Mouse (Mus musculus): ENCODE data around the gene Peli1. TPM values are rescaled to one million over a fixed set of nuclear protein-coding genes. Genes with fewer than 3 reads are reported as not detected.

Gene Peli1
- polyA plus RNA-seq, 1 experiment from 2014 or later = 40.5 TPM

DNA sequence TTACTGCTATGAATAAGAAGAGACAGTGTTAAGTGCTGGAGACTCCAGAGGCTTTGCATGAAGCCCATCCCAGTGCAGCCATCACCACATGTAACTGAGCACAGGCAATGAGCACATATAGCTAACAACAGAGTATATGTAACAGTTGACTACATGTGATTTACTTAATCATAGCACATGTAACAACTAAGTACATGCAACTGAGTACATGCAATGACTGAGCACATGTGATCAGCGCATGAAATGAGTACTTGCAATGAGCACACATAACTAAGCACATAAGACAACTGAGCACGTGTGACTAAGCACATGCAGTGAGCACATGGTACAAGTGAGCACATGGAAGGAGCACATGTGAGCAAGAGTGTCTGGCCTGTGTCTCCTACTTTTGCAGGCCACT lies 29.0 kb upstream of the Peli1 start:
- no peak for ATAC-seq (replicated peaks; ENCODE audit: low FRiP score, low read depth)
- H3K27me3 ChIP-seq (ENCODE audit: insufficient read depth, low read length) = no peaks in the 10 kb centered on the region
- H3K4me2 ChIP-seq (ENCODE audit: low read length) = no peak overlapping the region
- TF ChIP-seq CTCF (IDR thresholded peaks at IDR 0.05; ENCODE audit: low read depth) = no peak
- no peak overlapping the region for H3K27ac ChIP-seq
- H3K4me3 ChIP-seq (replicated peaks; ENCODE audit: low read depth, low read length) = no peak overlapping the region
- H3K4me1 ChIP-seq (replicated peaks; ENCODE audit: insufficient read depth, low read length) = no peaks in the 10 kb centered on the region
- no peak overlapping the region for H3K9ac ChIP-seq (ENCODE audit: low read depth, low read length)
- WGBS = 96% methylated on average over 2 of the region's 2 CpGs
- H3K36me3 ChIP-seq (ENCODE audit: insufficient read depth, low read length) = no peaks in the 10 kb centered on the region
- H3K9me3 ChIP-seq (replicated peaks; ENCODE audit: low read length) = no peaks in the 10 kb centered on the region
- DNase-seq (ENCODE audit: low spot score) = no peak

DNA sequence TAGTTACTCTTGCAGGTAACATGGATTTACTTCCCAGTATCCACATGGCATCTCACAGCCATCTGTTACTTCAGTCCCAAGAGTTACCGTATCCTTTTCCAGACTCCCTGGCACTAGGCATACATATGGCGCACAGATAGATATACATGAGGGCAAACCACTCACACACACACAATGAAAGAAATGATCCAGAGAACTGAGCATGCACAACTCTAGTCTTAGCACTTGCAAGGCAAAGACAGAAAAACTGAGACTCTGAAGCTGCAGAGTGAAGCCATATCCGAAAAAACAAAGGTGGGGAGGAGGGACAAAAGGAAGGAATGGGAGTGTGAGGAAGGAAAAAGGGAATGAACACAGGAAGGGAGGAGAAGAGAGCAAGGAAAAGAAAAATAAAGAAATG lies 27.8 kb upstream of the Peli1 start:
- Histone ChIP-seq H3K4me1 (replicated peaks; ENCODE audit: insufficient read depth, low read length) (no peaks in the 10 kb centered on the region), H3K4me2 (ENCODE audit: low read length) (no peak overlapping the region), H3K27ac (no peak overlapping the region), H3K36me3 (ENCODE audit: insufficient read depth, low read length) (no peaks in the 10 kb centered on the region), H3K27me3 (ENCODE audit: insufficient read depth, low read length) (no peaks in the 10 kb centered on the region), H3K9me3 (replicated peaks; ENCODE audit: low read length) (no peaks in the 10 kb centered on the region), H3K4me3 (replicated peaks; ENCODE audit: low read depth, low read length) (no peak overlapping the region), H3K9ac (ENCODE audit: low read depth, low read length) (no peak overlapping the region)
- 94% methylated on average over 3 of the region's 3 CpGs for WGBS
- no peak for ATAC-seq (replicated peaks; ENCODE audit: low FRiP score, low read depth)
- DNase-seq (ENCODE audit: low spot score) = no peak
- no peak for TF ChIP-seq CTCF (IDR thresholded peaks at IDR 0.05; ENCODE audit: low read depth)

DNA sequence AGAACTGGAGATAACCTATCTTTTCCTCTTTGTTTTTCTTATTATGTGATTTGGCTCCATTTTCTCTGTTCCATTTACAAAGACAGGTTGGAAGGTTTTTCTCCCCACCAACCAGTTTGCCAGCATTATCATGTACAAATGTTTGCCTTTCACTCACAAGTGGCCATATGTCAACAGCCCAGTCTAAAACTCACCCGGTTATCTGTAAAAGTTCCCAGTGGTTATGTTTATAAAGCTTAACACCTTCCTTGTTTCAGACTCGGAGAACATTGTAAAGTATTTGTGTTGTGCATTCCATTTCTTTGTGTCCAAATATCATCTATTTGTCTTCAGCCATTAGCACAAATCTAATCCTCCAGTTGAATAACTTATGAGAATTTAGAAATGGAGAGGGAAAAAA lies 11.7 kb upstream of the Peli1 start:
- no peak for DNase-seq (ENCODE audit: low spot score)
- no peak for ATAC-seq (replicated peaks; ENCODE audit: low FRiP score, low read depth)
- H3K27ac ChIP-seq = no peak overlapping the region

DNA sequence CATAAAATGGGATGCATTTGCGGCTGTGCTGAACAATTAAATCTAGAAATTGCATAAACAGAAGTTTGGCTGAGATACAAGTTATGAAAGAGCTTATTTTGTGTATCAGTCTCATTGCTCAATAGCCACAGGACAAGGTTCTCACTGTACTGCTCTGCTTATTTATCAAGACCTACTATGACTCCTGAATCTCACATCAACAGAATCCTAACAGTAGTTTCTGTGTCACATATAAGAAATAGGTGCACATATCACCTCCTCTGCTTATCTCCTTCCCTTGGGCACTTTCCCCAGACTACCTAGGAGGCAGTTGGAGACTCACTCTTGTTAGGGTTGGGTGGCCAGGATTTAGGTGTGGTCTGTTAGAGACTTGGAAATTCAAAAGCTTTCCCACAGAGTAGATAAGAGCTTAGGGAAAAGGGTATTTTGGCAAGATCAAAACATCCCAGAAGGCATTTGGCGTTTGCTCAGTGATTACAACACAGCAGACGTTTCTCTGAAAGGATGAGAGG lies 11.2 kb upstream of the Peli1 start:
- DNase-seq (ENCODE audit: low spot score) = no peak
- no peak overlapping the region for H3K9ac ChIP-seq (ENCODE audit: low read depth, low read length)

More for the DNA sequence above, 11.7 kb upstream of the Peli1 start:
- H3K27me3 ChIP-seq (ENCODE audit: insufficient read depth, low read length) = no peaks in the 10 kb centered on the region
- no peak overlapping the region for H3K4me2 ChIP-seq (ENCODE audit: low read length)
- no peaks in the 10 kb centered on the region for H3K4me1 ChIP-seq (replicated peaks; ENCODE audit: insufficient read depth, low read length)
- no peaks in the 10 kb centered on the region for H3K36me3 ChIP-seq (ENCODE audit: insufficient read depth, low read length)
- no peaks in the 10 kb centered on the region for H3K9me3 ChIP-seq (replicated peaks; ENCODE audit: low read length)
- WGBS = 64% methylated on average over 2 of the region's 2 CpGs
- no peak overlapping the region for H3K9ac ChIP-seq (ENCODE audit: low read depth, low read length)
- no peak for TF ChIP-seq CTCF (IDR thresholded peaks at IDR 0.05; ENCODE audit: low read depth)
- no peak overlapping the region for H3K4me3 ChIP-seq (replicated peaks; ENCODE audit: low read depth, low read length)

DNA sequence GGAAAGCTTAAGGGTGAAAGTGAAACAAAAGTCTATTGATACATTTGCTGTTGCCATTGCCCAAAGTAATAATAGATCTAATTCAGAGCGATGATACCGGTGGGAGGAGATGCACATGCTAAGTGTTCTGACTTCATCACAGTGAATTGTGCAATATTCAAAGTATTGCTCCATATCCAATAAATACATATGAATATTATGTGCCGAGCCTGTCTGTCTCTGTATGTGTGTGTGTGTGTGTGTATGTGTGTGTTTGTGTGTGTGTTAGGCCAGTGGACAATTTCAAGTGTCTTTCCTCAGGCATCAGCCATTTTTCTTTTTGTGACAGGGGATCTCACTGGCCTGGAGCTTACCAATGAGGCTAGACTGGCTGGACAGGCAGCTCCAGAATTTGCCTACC lies 9.9 kb upstream of the Peli1 start:
- 90% methylated on average over 3 of the region's 3 CpGs for WGBS

More for the DNA sequence above, 11.2 kb upstream of the Peli1 start:
- 75% methylated on average over 3 of the region's 3 CpGs for WGBS
- H3K4me3 ChIP-seq (replicated peaks; ENCODE audit: low read depth, low read length) = no peak overlapping the region
- no peaks in the 10 kb centered on the region for H3K9me3 ChIP-seq (replicated peaks; ENCODE audit: low read length)
- no peak overlapping the region for H3K27ac ChIP-seq
- H3K4me1 ChIP-seq (replicated peaks; ENCODE audit: insufficient read depth, low read length) = no peaks in the 10 kb centered on the region
- no peak overlapping the region for H3K4me2 ChIP-seq (ENCODE audit: low read length)
- TF ChIP-seq CTCF (IDR thresholded peaks at IDR 0.05; ENCODE audit: low read depth) = no peak
- no peaks in the 10 kb centered on the region for H3K27me3 ChIP-seq (ENCODE audit: insufficient read depth, low read length)
- no peaks in the 10 kb centered on the region for H3K36me3 ChIP-seq (ENCODE audit: insufficient read depth, low read length)
- no peak for ATAC-seq (replicated peaks; ENCODE audit: low FRiP score, low read depth)

DNA sequence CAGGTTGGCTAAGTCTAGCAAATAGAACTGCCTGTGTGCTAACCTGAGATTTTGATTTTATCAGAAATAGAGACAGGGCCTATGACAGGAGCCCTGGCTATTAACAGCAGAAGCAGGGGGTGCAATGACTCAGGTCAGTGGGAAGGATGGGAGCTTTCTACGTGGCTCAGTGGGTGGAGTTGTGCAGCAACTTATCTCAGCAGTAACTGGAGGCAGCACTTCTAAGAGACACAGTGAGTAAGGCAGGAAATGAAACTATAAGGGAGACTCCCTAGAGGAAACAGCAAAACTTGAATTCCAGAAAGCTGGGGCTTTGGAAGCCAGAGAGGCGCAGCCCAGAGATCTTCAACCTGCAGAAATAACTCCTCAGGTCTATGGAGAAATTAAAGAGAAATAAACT lies 8.4 kb upstream of the Peli1 start:
- Histone ChIP-seq H3K27ac (no peak overlapping the region), H3K4me2 (ENCODE audit: low read length) (no peak overlapping the region), H3K9ac (ENCODE audit: low read depth, low read length) (no peak overlapping the region), H3K36me3 (ENCODE audit: insufficient read depth, low read length) (no peaks in the 10 kb centered on the region), H3K4me3 (replicated peaks; ENCODE audit: low read depth, low read length) (no peak overlapping the region), H3K9me3 (replicated peaks; ENCODE audit: low read length) (no peaks in the 10 kb centered on the region), H3K27me3 (ENCODE audit: insufficient read depth, low read length) (no peaks in the 10 kb centered on the region), H3K4me1 (replicated peaks; ENCODE audit: insufficient read depth, low read length) (no peaks in the 10 kb centered on the region)
- TF ChIP-seq CTCF (IDR thresholded peaks at IDR 0.05; ENCODE audit: low read depth) = no peak
- DNase-seq (ENCODE audit: low spot score) (peak; percentile 70), ATAC-seq (replicated peaks; ENCODE audit: low FRiP score, low read depth) (no peak)
- WGBS = 32% methylated on average over 2 of the region's 2 CpGs

More for the DNA sequence above, 9.9 kb upstream of the Peli1 start:
- Histone ChIP-seq H3K4me2 (ENCODE audit: low read length) (no peak overlapping the region), H3K36me3 (ENCODE audit: insufficient read depth, low read length) (no peaks in the 10 kb centered on the region), H3K4me1 (replicated peaks; ENCODE audit: insufficient read depth, low read length) (no peaks in the 10 kb centered on the region), H3K27me3 (ENCODE audit: insufficient read depth, low read length) (no peaks in the 10 kb centered on the region), H3K9me3 (replicated peaks; ENCODE audit: low read length) (no peaks in the 10 kb centered on the region), H3K27ac (no peak overlapping the region), H3K4me3 (replicated peaks; ENCODE audit: low read depth, low read length) (no peak overlapping the region), H3K9ac (ENCODE audit: low read depth, low read length) (no peak overlapping the region)
- TF ChIP-seq CTCF (IDR thresholded peaks at IDR 0.05; ENCODE audit: low read depth) = no peak
- ATAC-seq (replicated peaks; ENCODE audit: low FRiP score, low read depth) (no peak), DNase-seq (ENCODE audit: low spot score) (no peak)

DNA sequence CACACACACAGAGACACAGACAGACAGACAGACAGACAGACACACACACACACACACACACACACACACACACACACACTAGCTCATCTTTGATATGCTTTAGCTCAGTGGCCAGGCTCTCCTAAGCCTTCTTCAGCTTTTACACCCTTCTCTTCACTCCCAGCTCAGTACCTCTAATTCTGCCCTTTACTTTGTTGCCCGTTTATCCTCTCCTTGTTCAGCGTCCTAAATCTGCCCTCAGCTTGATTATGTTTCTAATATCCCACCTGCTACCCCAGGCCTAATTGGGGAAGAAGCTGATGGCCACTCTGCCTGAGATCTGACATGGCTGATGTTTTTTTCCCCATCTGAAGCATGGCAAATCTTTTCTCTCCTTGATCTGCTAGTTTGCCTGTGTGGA lies 2.7 kb upstream of the Peli1 start:
- ATAC-seq (replicated peaks; ENCODE audit: low FRiP score, low read depth) (no peak), DNase-seq (ENCODE audit: low spot score) (no peak)
- no peak for TF ChIP-seq CTCF (IDR thresholded peaks at IDR 0.05; ENCODE audit: low read depth)
- no peaks in the 10 kb centered on the region for H3K27me3 ChIP-seq (ENCODE audit: insufficient read depth, low read length)
- no peak overlapping the region for H3K27ac ChIP-seq
- 44% methylated on average over 2 of the region's 2 CpGs for WGBS
- H3K36me3 ChIP-seq (ENCODE audit: insufficient read depth, low read length) = no peaks in the 10 kb centered on the region
- no peaks in the 10 kb centered on the region for H3K9me3 ChIP-seq (replicated peaks; ENCODE audit: low read length)
- no peak overlapping the region for H3K4me3 ChIP-seq (replicated peaks; ENCODE audit: low read depth, low read length)
- no peak overlapping the region for H3K9ac ChIP-seq (ENCODE audit: low read depth, low read length)
- no peak overlapping the region for H3K4me2 ChIP-seq (ENCODE audit: low read length)
- no peaks in the 10 kb centered on the region for H3K4me1 ChIP-seq (replicated peaks; ENCODE audit: insufficient read depth, low read length)
